Mouse (Mus musculus) forebrain, embryonic 12.5 days (tissue): ENCODE measurements around the gene Mrps14. TPM values are rescaled to one million over a fixed set of nuclear protein-coding genes. Genes with fewer than 3 reads are reported as not detected.

ENCODE experiments used
- polyA plus RNA-seq: library from polyadenylated mRNA; unstranded; fragments of >200 nt; fragmentation: Nextera tagmentation; extraction: Ambion mirVana; gene quantifications from 2 replicates; pipeline ENCODE4 v1.2.1, GENCODE M21; 2016

Gene Mrps14
- polyA plus RNA-seq, 1 experiment from 2014 or later = 240 TPM

Other genes with a start within 250 kb of the Mrps14 start
- gene 4930523C07Rik, start 150.8 kb upstream of the Mrps14 start, polyA plus RNA-seq = 1.0 and 1.5 TPM in 2 replicates
- 0.03 and 0.11 TPM in 2 replicates for gene Tnn, start 41.6 kb upstream of the Mrps14 start, polyA plus RNA-seq
- gene Cacybp, start 17.7 kb downstream of the Mrps14 start, polyA plus RNA-seq = 296 and 305 TPM in 2 replicates